Mouse (Mus musculus): ENCODE data around the gene Pkp4. TPM values are rescaled to one million over a fixed set of nuclear protein-coding genes. Genes with fewer than 3 reads are reported as not detected.

The Pkp4 gene
- total RNA-seq, 2 experiments from 2014 or later, result 267 to 275 TPM

- no peak for DNase-seq (ENCODE audit: low spot score in 2 of 2)
Measured at GRCm38 (mm10) chr2:59266428-59266827, 105.8 kb downstream of the Pkp4 start.

DNA sequence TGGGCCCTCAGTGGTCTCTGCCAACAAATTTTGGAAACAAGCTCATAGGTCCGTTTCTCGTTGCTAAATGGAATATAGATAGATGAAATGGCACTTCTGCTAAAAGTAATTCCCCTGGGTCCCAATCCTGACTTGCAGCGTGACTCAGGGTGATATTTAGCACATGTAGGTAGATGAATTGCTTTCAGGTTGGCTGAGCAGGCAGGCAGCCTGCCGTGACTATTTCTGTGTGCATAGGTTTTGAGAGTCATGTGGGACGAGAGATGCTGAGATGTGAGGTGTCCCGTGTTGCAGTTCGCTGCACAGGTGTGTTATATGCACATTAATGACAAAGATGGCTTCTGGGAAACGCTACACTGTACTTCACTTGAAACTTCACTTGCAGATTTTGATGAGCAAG is 111.2 kb downstream of the Pkp4 start:
- no peak for DNase-seq (ENCODE audit: low spot score in 2 of 2)

DNA sequence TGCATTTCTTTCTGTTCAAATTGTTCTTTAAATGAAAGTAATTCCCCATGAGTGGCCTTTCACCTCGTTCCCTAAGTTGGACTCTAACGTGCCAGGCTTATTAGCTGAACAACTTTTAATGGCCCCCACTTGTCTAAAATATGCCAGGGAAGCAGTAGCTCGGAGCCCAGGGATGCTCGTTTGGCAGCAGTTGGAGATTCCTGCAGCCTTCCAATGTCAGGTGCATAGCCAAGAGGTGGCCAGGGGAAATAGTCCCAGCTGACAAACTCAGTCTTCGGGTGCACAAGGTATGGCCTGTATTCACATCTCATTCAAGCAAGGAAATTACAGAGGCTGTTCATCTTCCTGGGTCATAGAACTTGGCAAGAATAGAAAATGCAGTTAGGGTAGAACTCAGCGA is 112.1 kb downstream of the Pkp4 start:
- no peak for DNase-seq (ENCODE audit: low spot score in 2 of 2)

DNA sequence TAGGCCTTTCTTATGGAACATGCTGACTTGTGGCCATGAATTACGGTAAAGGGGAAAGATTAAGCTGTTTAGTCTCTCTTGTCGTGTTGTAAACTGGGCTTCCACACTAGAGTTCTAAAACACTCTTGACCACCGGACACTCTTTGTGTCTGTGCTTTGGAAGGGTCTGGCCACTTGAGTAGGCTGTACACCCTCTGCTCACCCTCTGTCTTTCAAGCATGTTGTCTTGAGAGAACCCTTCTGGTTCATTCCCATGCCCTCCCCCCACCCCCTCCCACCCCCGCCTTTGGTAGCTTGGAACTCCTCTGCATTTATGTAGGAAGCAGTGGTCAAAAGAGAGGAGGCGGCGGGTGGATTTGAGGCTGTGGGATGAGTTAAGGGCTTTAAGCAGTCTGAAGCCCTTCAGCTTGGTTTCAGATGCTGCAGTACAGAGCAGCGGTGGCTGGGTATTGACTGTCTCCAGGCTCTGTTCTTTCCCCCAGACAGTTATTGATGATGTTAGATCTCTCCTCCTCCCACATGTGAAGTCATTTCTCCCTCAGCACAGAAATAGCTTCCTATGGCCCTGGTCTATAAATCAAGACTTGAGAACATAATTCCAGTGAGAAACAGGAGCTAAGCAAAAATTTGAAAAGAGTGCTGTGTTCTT is 120.4 kb downstream of the Pkp4 start:
- DNase-seq (ENCODE audit: low spot score in 2 of 2), result no peak

- no peak for DNase-seq (ENCODE audit: low spot score in 2 of 2)
Measured at GRCm38 (mm10) chr2:59282966-59283365, 122.3 kb downstream of the Pkp4 start.

GRCm38 (mm10) chr2:59284216-59284615 is 123.6 kb downstream of the Pkp4 start:
- no peak for DNase-seq (ENCODE audit: low spot score in 2 of 2)

GRCm38 (mm10) chr2:59284734-59285490 is 124.3 kb downstream of the Pkp4 start:
- DNase-seq (ENCODE audit: low spot score in 2 of 2), result no peak

- no peak for DNase-seq (ENCODE audit: low spot score in 2 of 2)
Measured at GRCm38 (mm10) chr2:59285581-59285980, 124.9 kb downstream of the Pkp4 start.

- peak; percentile 43 to 51 for DNase-seq (ENCODE audit: low spot score in 2 of 2)
Measured at GRCm38 (mm10) chr2:59286247-59286646, 125.6 kb downstream of the Pkp4 start.

GRCm38 (mm10) chr2:59287630-59288029 is 127.0 kb downstream of the Pkp4 start:
- DNase-seq (ENCODE audit: low spot score in 2 of 2), result no peak

GRCm38 (mm10) chr2:59289411-59289810 is 128.8 kb downstream of the Pkp4 start:
- DNase-seq (ENCODE audit: low spot score in 2 of 2), result no peak

DNA sequence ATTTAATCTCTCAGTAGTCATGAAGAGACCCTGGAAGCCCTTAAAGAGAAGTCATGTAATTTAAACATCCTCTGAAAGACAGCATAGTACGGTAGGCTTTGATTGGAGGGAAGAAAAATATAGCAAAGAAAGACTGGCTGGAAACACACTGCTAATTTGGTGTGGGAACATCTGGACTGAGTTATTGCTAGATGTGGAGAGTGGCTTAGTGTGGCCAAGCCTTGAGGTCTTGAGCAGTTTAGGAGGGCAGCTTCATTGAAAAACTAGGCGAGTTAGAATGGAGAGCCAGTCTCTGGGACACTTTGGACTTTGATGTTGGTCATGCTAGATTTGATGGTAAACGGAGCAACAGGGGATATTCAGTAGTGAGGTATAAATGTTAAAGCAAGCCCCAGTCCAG is 129.7 kb downstream of the Pkp4 start:
- no peak for DNase-seq (ENCODE audit: low spot score in 2 of 2)

GRCm38 (mm10) chr2:59299831-59300230 is 139.2 kb downstream of the Pkp4 start:
- no peak for DNase-seq (ENCODE audit: low spot score in 2 of 2)

DNA sequence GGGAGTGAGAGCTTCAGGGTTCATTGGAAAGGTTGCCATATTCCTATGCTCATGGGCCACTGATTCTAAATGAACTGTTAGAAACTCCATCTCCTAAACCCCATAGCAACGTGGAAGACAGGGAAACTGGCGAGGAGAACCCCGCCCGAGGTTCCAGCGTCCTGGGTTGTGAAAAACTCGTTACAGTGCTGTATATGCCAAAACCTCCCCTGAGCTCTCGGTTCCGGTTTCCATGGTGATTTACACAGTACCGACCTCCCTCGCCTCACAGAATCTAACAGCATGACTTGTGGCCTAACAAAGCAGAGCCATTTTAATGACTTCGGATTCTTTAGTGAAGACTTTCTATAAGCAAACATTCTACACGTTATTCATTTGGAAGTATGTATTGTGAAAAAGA is 141.0 kb downstream of the Pkp4 start:
- DNase-seq (ENCODE audit: low spot score in 2 of 2), result peak in 1 of 2 experiments; percentile 34

DNA sequence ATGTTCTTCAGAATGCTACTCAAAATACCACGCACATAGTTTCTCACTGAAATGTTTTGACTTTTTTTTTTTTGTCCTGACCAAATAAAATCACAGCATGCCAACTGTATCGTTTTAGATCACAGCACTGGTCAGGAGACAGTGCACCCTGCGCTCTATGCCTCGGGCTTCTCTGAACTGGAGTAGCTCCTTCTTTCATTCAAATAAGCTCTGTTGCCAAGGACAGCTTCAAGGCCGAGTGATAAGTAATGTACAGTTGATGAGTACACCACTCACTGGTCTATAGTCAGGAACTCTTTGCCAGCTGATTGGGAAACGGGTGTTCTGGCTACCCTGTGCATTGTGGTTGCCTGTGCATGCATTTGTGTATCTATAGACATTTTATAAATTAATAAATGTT is 141.8 kb downstream of the Pkp4 start:
- no peak for DNase-seq (ENCODE audit: low spot score in 2 of 2)

DNA sequence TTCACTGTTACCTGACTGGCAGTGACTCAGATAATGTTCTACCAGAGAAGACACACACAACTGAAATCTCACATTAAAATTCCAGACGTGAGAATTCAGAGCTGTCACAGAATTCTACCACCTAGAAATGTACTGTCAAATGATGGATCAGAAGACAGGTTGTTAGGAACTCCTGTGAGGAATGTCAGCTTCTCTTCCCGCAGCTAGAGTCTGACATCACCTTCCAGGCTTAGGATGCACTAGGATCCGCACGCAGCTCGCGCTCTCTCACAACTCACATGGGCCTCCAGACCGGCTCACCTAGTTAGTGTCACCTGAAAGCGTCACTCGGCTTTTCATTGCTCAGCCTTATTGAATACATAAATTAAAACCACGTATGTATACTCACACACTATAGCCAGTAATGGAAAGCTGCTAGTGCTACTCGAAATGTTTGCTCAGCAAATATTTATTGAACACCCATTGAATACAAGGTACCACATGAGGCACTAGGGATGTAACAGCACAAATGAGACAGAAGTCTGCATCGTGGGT is 142.9 kb downstream of the Pkp4 start:
- no peak for DNase-seq (ENCODE audit: low spot score in 2 of 2)

DNA sequence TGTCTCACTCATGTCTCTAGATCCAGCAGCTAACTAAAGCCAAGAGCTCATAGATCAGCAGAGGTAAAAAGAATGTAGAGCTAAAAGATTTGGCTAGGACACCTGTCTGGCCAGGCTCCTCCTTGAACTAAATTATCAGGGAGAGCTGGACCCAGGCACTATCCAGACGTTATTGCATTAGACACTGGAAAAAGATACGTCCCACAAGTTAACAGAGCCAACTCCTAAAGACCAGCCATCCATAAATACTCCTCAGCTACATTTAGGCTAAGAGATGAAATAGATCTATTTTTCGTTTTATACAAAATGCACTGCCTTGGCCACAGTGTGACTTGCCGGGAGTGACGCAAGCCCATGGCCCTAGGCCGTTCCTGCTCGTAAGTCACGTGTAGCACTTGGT is 146.7 kb downstream of the Pkp4 start:
- no peak for DNase-seq (ENCODE audit: low spot score in 2 of 2)

GRCm38 (mm10) chr2:59308055-59308454 is 147.4 kb downstream of the Pkp4 start:
- DNase-seq (ENCODE audit: low spot score in 2 of 2), result no peak

GRCm38 (mm10) chr2:59313293-59313692 is 152.6 kb downstream of the Pkp4 start:
- no peak for DNase-seq (ENCODE audit: low spot score in 2 of 2)

GRCm38 (mm10) chr2:59318631-59319030 is 158.0 kb downstream of the Pkp4 start:
- no peak for DNase-seq (ENCODE audit: low spot score in 2 of 2)

GRCm38 (mm10) chr2:59327946-59328345 is 167.3 kb downstream of the Pkp4 start:
- peak in 1 of 2 experiments; percentile 41 for DNase-seq (ENCODE audit: low spot score in 2 of 2)

DNA sequence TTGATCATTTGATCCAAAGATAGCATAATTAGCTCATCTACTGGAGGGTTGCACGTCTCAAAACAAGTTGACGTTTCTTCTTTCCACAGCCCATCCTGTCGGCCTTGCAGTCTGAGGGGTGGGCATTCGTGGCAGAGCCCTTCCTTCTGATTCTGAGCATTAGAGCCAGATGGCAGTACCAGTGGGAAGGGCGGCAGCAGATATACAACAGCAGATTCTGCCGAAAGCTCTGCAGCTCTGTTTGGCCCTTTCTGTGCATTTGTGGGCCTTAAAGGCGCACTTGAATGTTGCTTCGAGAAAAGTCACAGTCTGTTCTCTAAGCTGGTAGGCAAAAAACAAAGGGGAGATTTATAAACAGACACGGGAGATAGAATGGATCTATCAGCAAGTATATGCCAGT is 170.4 kb downstream of the Pkp4 start:
- DNase-seq (ENCODE audit: low spot score in 2 of 2), result peak; percentile 33 to 44

DNA sequence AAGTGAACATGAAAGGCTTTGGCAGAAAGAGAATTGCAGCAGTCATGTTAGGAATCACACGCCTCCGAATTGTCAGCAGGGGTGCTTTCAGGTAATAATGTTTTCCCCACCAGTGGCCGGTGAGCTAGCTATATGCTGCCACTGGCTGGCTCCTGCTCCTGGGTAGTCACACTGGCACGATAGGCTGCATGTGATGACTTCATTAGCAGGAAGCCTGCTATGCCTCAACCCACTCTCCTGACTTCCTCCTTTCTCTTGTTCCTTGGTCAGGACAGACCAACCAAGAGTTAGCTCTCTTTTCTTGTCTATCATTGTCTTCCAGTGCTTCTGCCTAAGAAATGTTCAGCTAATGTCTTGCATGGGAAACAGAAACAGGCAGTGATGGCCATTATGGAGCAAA is 171.9 kb downstream of the Pkp4 start:
- no peak for DNase-seq (ENCODE audit: low spot score in 2 of 2)
